Mouse (Mus musculus) neural tube, embryonic 11.5 days (tissue): ENCODE results near the gene Slc9a4. TPM values are rescaled to one million over a fixed set of nuclear protein-coding genes. Genes with fewer than 3 reads are reported as not detected.

ENCODE experiments used
- ATAC-seq: fragments of 200-750 bp; cut with Nextera tagmentation; 2 replicates; pipeline ENCODE4 v1.8.0; 2017; ENCODE audit warnings: moderate number of reproducible peaks, mild to moderate bottlenecking, moderate TSS enrichment, moderate library complexity; ENCODE audit not compliant: insufficient read depth, low FRiP score, low TSS enrichment
- DNase-seq: peaks from one replicate; pipeline ENCODE4 v3.0.0-alpha.2; 2015; ENCODE audit warnings: low spot score
- H3K27ac ChIP-seq: fragments of 300-500 bp; sonication (generic); 2 replicates; pipeline ENCODE4 v1.5.1; 2014; ENCODE audit warnings: low read depth, mild to moderate bottlenecking, low read length
- H3K27me3 ChIP-seq: fragments of 300-500 bp; sonication (generic); 2 replicates; pipeline ENCODE4 v1.6.1; 2014; ENCODE audit warnings: mild to moderate bottlenecking, low read length, mixed read lengths; ENCODE audit not compliant: control insufficient read depth, insufficient read depth
- H3K36me3 ChIP-seq: fragments of 300-500 bp; sonication (generic); 2 replicates; pipeline ENCODE4 v1.6.1; 2014; ENCODE audit warnings: mild to moderate bottlenecking, low read length, moderate library complexity, mixed read lengths; ENCODE audit not compliant: control insufficient read depth, insufficient read depth
- H3K4me1 ChIP-seq: fragments of 300-500 bp; sonication (generic); 2 replicates; pipeline ENCODE4 v1.6.1; 2014; ENCODE audit warnings: low read length, mixed read lengths; ENCODE audit not compliant: control insufficient read depth, insufficient read depth
- H3K4me2 ChIP-seq: fragments of 300-500 bp; sonication (generic); 2 replicates; pipeline ENCODE4 v1.6.1; 2014; ENCODE audit warnings: low read depth, mild to moderate bottlenecking, moderate library complexity
- H3K4me3 ChIP-seq: fragments of 300-500 bp; sonication (generic); 2 replicates; pipeline ENCODE4 v1.5.1; 2014; ENCODE audit warnings: low read depth, low read length
- H3K9ac ChIP-seq: fragments of 300-500 bp; sonication (generic); 2 replicates; pipeline ENCODE4 v1.6.1; 2014; ENCODE audit warnings: mild to moderate bottlenecking, low read length
- H3K9me3 ChIP-seq: fragments of 300-500 bp; sonication (generic); 2 replicates; pipeline ENCODE4 v1.6.1; 2016; ENCODE audit warnings: low read length; ENCODE audit not compliant: control insufficient read depth
- WGBS: fragments of 180-500 bp; shearing (Covaris S2); extraction: QIAGEN DNeasy Blood & Tissue Kit; methylation state at CpG from one replicate; pipeline ENCODE4 v1.1.7; 2014; 5-methylcytosine and 5-hydroxymethylcytosine counted together
- polyA plus RNA-seq: library from polyadenylated mRNA; unstranded; fragments of >200 nt; fragmentation: Nextera tagmentation; extraction: Ambion mirVana; gene quantifications from 2 replicates; pipeline ENCODE4 v1.2.1, GENCODE M21; 2014

The Slc9a4 gene
- polyA plus RNA-seq, 1 experiment from 2014 or later: not detected

GRCm38 (mm10) chr1:40626954-40627353 is 47.1 kb downstream of the Slc9a4 start:
- Histone ChIP-seq H3K4me3 (no peak overlapping the region), H3K9ac (no peak overlapping the region), H3K27me3 (no peaks in the 10 kb centered on the region), H3K4me2 (no peak overlapping the region), H3K4me1 (no peaks in the 10 kb centered on the region), H3K36me3 (no peaks in the 10 kb centered on the region), H3K9me3 (no peaks in the 10 kb centered on the region), H3K27ac (no peak overlapping the region)
- no peak for DNase-seq
- ATAC-seq: no peak

GRCm38 (mm10) chr1:40628443-40628842 is 48.6 kb downstream of the Slc9a4 start:
- no peak overlapping the region for H3K27ac ChIP-seq
- no peak overlapping the region for H3K4me3 ChIP-seq
- H3K4me2 ChIP-seq: no peak overlapping the region
- no peaks in the 10 kb centered on the region for H3K4me1 ChIP-seq
- H3K9me3 ChIP-seq: no peaks in the 10 kb centered on the region
- H3K9ac ChIP-seq: no peak overlapping the region
- H3K36me3 ChIP-seq: no peaks in the 10 kb centered on the region
- no peak for ATAC-seq
- 93% methylated on average over 3 of the region's 3 CpGs for WGBS
- no peak for DNase-seq
- no peaks in the 10 kb centered on the region for H3K27me3 ChIP-seq

GRCm38 (mm10) chr1:40632407-40633062 is 52.7 kb downstream of the Slc9a4 start:
- no peaks in the 10 kb centered on the region for H3K27me3 ChIP-seq
- ATAC-seq (no peak), DNase-seq (no peak)
- H3K27ac ChIP-seq: no peak overlapping the region
- no peak overlapping the region for H3K4me2 ChIP-seq
- no peaks in the 10 kb centered on the region for H3K36me3 ChIP-seq
- H3K4me1 ChIP-seq: no peaks in the 10 kb centered on the region; the same call in 1 of the 2 replicates
- H3K4me3 ChIP-seq: no peak overlapping the region
- no peaks in the 10 kb centered on the region for H3K9me3 ChIP-seq
- 56% methylated on average over 2 of the region's 2 CpGs for WGBS
- H3K9ac ChIP-seq: no peak overlapping the region

- Histone ChIP-seq H3K27ac (no peak overlapping the region), H3K9ac (no peak overlapping the region)
These were observed 54.7 kb downstream of the Slc9a4 start for GRCm38 (mm10) chr1:40634608-40635007.

GRCm38 (mm10) chr1:40648234-40648633 is 68.4 kb downstream of the Slc9a4 start:
- DNase-seq (no peak), ATAC-seq (no peak)
- H3K9me3 ChIP-seq: no peaks in the 10 kb centered on the region
- H3K27me3 ChIP-seq: no peaks in the 10 kb centered on the region
- no peaks in the 10 kb centered on the region for H3K36me3 ChIP-seq
- no peak overlapping the region for H3K4me2 ChIP-seq
- WGBS: 76% methylated on average over 2 of the region's 2 CpGs
- H3K4me1 ChIP-seq: no peaks in the 10 kb centered on the region
- no peak overlapping the region for H3K9ac ChIP-seq
- H3K4me3 ChIP-seq: no peak overlapping the region
- no peak overlapping the region for H3K27ac ChIP-seq

More at GRCm38 (mm10) chr1:40634608-40635007, 54.7 kb downstream of the Slc9a4 start:
- no peaks in the 10 kb centered on the region for H3K9me3 ChIP-seq
- H3K36me3 ChIP-seq: no peaks in the 10 kb centered on the region
- ATAC-seq: no peak
- DNase-seq: no peak
- H3K4me3 ChIP-seq: no peak overlapping the region
- H3K27me3 ChIP-seq: no peaks in the 10 kb centered on the region
- H3K4me2 ChIP-seq: no peak overlapping the region
- 83% methylated on average over 4 of the region's 4 CpGs for WGBS
- no peaks in the 10 kb centered on the region; the same call in 1 of the 2 replicates for H3K4me1 ChIP-seq

GRCm38 (mm10) chr1:40650803-40651497 is 71.1 kb downstream of the Slc9a4 start:
- H3K9me3 ChIP-seq: no peaks in the 10 kb centered on the region
- no peak overlapping the region for H3K4me3 ChIP-seq
- no peaks in the 10 kb centered on the region for H3K27me3 ChIP-seq
- 74% methylated on average over 6 of the region's 6 CpGs for WGBS
- no peak overlapping the region for H3K27ac ChIP-seq
- no peaks in the 10 kb centered on the region for H3K36me3 ChIP-seq
- ATAC-seq (no peak), DNase-seq (no peak)
- no peak overlapping the region for H3K9ac ChIP-seq
- H3K4me2 ChIP-seq: no peak overlapping the region
- H3K4me1 ChIP-seq: no peaks in the 10 kb centered on the region

GRCm38 (mm10) chr1:40657035-40657434 is 77.2 kb downstream of the Slc9a4 start:
- ATAC-seq (no peak), DNase-seq (no peak)
- Histone ChIP-seq H3K27ac (no peak overlapping the region), H3K36me3 (no peaks in the 10 kb centered on the region), H3K4me1 (no peaks in the 10 kb centered on the region), H3K4me3 (no peak overlapping the region), H3K9ac (no peak overlapping the region), H3K9me3 (no peaks in the 10 kb centered on the region), H3K4me2 (no peak overlapping the region), H3K27me3 (no peaks in the 10 kb centered on the region)
- 88% methylated on average over 4 of the region's 4 CpGs for WGBS

GRCm38 (mm10) chr1:40657978-40658496 is 78.2 kb downstream of the Slc9a4 start:
- Histone ChIP-seq H3K4me3 (no peak overlapping the region), H3K27me3 (no peaks in the 10 kb centered on the region), H3K9ac (no peak overlapping the region), H3K36me3 (no peaks in the 10 kb centered on the region), H3K4me2 (no peak overlapping the region), H3K9me3 (no peaks in the 10 kb centered on the region), H3K4me1 (no peaks in the 10 kb centered on the region), H3K27ac (no peak overlapping the region)
- no peak for ATAC-seq
- DNase-seq: peak; percentile 37
- WGBS: 52% methylated on average over 8 of the region's 8 CpGs

- H3K4me2 ChIP-seq: no peak overlapping the region
- H3K9me3 ChIP-seq: no peaks in the 10 kb centered on the region
- no peak overlapping the region for H3K4me3 ChIP-seq
- DNase-seq: no peak
- ATAC-seq: no peak
- no peaks in the 10 kb centered on the region for H3K36me3 ChIP-seq
- H3K27ac ChIP-seq: no peak overlapping the region
- no peaks in the 10 kb centered on the region for H3K27me3 ChIP-seq
- no peaks in the 10 kb centered on the region for H3K4me1 ChIP-seq
- 72% methylated on average over 12 of the region's 12 CpGs for WGBS
- H3K9ac ChIP-seq: no peak overlapping the region
These were observed 79.1 kb downstream of the Slc9a4 start for GRCm38 (mm10) chr1:40659017-40659416.
